Mouse (Mus musculus): ENCODE results near the gene Plekha8.
A peak's percentile ranks its signal among the peaks of the same experiment; 100 is the strongest.

The Plekha8 gene

GRCm38 (mm10) chr6:54594469-54595329 is at the start of gene Plekha8:
Plekha8 (plus strand) TSS chr6:54595111.
- peak; percentile 86 for ATAC-seq (ENCODE audit: low TSS enrichment)

- no peak for ATAC-seq (ENCODE audit: low TSS enrichment)
Measured at GRCm38 (mm10) chr6:54548314-54549019, 46.4 kb upstream of the Plekha8 start.

GRCm38 (mm10) chr6:54549311-54549710 is 45.6 kb upstream of the Plekha8 start:
- ATAC-seq (ENCODE audit: low TSS enrichment), result no peak

DNA sequence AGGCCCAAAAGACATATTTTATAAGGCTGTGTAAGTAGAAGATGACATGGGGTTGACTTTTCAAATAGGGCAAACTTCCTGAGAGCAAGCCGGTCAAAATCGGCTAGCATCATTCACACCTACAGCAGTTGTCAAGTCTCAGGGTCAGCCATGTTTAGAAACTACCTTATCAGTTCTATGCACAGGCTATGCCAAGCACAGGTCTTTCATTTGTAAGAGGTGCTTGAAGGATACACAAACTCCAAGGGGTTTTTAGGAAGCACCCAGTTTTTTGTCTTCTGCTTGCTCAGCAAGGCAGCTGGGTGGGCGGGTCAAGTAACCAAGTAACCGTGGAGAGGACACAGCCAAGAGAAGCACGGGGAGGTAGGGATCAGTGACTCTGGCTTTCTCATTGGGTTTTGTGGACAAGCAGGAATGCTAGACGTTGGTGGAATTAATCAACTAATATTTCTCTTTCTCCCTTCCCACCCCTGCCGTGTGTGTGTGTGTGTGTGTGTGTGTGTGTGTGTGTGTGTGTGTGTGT is 44.0 kb upstream of the Plekha8 start:
- no peak for ATAC-seq (ENCODE audit: low TSS enrichment)

DNA sequence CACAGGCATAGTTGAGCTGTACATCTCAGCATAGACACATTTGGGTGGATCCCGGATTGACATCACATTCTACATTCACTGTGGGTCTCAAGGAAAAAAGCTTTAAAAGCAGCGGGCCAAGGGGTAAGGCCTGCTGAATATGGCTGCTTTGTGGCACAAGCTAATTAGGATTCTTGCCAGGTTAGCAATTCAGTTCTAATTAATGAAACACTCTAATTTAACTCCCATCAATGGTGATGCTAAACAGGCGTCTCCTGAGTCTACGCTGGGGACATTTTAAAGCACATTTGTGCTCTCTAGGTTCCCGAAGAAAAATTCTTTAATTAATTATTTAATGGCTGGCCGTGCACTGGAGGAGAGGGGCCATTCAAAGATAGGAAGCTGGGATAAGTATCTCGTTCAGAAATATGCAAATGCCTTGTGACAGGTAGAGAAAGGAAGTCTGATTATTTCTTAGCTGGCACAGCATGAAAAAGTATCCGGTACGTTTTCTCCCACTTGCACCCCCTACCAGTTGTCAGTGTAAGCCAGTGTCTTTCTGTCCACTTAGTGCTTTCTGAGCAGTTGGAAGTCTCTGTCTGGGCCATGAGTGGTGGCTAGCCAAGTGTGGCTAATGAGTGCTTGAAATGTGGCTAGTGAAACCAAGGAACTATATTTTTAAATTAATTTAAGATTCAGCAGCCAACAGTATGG is 42.0 kb upstream of the Plekha8 start:
- ATAC-seq (ENCODE audit: low TSS enrichment), result no peak

DNA sequence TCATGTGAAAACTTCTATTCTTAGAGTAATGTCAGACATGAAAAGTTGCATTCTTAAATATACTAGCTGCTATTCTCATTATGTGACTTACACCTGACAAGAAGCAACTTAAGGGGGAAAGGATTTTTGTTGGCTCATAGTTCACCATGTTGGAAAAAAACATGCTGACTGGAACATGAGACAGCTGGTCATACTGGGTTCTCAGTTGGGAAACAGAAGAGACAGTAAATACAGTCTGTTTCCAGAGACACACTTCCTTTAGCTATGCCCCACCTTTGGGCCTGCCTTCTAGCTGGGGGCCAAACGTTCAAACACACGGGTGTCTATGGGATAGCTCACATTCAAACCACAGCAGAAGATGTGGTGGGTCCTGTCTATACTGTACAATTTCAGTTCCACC is 41.3 kb upstream of the Plekha8 start:
- no peak for ATAC-seq (ENCODE audit: low TSS enrichment)

DNA sequence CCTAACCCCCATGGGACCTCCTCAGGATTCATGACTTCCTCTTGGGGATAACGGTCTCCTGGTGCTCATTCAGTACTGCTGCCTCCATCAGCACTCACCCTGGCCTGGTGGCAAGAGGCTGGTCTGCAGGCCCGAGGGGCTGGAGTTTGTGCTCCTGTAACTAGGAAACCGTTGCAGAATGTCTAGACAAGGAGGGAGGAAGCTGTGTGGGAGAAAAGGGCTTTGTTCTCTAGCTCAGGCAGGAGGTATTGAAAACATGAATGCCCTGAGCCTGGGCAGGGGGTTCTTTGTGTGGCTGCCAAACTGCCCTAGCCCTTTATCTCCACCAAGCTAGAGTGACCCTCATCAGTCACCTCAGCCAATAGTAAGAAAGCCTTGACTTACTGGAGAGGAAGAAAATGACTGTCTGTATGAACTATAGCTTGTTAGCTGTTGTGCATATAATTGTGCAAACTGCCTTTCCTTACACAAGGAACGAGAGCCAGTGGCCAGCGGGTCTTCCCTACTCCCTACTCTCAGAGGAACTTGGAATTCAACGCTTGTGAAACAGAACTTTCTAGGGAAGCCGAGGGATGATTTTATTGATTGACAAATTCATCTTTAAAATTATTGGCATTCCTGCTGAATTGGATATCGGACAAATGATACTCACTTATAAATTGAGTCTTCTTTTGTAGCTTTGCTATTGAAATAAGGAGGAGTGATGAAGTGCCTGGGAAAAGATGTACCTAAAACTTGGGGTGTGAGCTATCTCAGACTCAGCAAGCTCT is 40.4 kb upstream of the Plekha8 start:
- no peak for ATAC-seq (ENCODE audit: low TSS enrichment)

GRCm38 (mm10) chr6:54555816-54556215 is 39.1 kb upstream of the Plekha8 start:
- ATAC-seq (ENCODE audit: low TSS enrichment), result no peak

DNA sequence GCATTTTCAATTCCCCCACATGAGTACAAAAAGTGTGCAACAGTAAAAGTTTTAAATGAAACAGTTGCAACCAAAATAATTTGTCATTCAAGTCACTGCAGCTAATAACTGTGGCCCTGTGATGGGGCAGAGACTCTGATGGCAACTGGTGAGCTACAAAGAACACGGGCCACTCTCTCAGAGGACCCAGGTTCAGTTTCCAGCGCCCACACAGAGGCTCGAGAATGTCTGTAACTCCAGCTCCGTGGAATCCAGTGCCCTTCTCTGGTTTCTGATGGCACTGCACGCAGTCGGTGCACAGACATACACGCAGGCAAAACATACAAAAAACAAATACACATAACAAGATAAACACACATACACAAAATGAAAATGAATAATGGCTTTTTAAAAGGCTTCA is 37.2 kb upstream of the Plekha8 start:
- no peak for ATAC-seq (ENCODE audit: low TSS enrichment)

DNA sequence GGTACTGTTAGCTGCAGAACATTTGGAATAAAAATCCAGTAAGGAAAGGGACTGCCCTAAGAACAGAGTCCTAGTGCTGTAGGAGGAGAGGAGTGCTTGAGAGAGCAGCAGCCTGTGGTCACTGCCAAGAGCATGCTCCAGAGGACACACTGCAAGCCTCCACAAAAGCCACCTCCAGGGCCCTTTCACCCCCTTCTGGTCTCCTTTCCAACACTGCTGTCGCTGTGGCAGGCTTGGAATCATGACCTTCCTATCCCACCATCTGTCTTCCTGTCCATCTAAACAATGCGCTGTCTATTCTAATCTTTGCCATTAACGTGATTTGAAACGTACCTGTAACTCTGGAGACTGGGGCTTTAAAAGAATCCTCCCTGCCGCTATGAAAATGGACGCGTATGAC is 36.4 kb upstream of the Plekha8 start:
- no peak for ATAC-seq (ENCODE audit: low TSS enrichment)

DNA sequence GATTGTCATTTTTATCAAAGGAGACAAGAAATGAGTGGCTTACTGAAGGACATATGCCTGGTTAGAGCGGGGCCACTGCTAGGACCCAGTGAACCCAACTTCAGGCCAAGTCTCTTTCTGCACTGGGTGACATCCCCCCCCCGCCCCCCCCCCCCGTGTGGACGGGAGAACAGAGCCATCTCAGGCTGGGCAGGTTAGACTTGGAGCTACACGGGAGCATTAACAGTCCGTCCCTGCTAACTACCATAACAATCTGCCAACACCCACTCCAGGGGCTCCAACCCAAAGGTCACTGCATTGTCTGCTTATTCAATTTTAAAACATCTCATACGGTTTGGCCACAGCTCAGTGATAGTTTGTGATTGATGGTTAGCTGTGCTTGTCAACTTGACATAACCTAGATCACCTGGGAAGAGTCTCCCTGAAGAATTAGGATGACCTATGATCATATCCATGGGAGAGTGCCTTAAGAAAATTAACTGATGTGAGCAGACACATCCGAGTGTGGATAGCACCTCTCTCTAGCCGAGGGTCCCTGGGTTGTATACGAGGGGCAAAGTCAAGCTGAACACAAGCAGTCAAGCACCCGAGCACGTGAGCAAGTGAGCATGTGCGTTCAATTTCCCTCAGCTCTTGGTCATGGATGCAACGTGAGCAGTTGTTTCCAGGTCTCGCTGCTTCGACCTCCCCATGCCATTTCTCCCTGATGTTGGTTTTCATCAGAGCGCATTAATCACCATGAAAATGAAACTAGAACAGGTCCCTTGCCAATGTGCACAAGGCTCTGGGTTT is 32.7 kb upstream of the Plekha8 start:
- no peak for ATAC-seq (ENCODE audit: low TSS enrichment)

- no peak for ATAC-seq (ENCODE audit: low TSS enrichment)
Measured at GRCm38 (mm10) chr6:54563561-54563960, 31.4 kb upstream of the Plekha8 start.

- ATAC-seq (ENCODE audit: low TSS enrichment), result peak; percentile 15; the same call in 1 of the 2 replicates
Measured at GRCm38 (mm10) chr6:54564506-54564991, 30.4 kb upstream of the Plekha8 start.

DNA sequence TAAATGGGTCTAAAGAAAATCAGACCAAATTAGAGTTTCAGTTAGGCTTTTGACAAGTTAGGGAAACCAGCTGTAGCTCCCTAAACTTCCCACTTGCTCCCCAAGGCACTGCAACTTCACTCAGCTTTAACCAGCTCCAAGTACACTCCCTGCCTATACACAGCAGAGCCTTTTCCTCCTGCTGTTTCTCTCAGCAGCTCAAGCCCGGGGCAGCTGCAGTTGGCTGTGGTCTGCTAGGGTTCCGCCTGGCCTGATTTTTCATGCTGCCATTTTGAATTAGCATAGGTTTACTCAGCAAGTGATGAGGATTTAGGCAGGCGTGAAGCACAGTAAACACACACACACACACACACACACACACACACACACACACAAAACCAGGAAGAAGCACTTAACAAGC is 29.9 kb upstream of the Plekha8 start:
- ATAC-seq (ENCODE audit: low TSS enrichment), result peak; percentile 17; the same call in 1 of the 2 replicates

DNA sequence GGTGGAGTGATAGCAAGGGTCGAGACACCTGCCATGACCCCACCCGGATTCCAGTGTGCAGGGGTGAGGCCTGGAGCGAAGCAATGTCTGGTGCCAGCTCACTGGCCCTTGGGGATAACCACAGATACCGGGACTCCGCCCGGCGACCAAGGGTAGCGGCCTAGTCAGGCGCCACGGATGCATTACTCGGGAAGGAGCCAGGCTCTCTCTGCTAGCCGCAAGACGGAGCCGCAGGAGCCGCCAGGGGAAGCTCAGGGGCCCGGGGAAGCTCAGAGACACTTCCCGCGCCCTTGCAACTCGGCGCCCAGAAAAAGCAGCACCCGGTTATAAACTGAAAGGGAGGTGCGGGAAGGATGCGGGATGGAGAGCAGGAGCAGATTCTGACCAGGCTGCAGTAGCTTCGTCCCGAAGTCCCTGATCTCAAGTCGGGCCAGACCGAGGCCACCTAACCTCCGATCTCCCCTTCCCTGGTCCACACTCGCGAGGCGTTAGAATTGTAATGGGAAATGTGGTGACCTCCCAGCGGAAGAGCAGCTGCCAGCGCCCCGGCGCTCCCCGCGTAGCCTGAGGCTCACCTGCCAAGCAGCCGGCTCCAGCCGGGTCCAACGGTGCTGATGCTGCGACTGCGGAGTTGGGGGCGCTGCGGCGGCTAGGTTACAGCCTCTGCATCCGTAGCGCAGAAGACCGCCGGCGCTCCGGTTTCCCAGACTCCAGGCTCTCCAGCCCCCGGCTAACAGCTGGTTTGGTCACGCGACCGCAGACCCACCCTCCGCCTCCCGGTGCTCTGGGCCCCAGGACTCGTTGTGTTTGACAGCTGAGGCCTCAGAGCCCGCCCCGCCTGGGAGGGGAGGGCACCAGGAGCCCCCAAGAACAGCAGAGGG is 29.0 kb upstream of the Plekha8 start, which contains the start of gene Scrn1:
TSS of gene Scrn1 (minus strand) at position 825 of the 881 bp plus-strand sequence.
- ATAC-seq (ENCODE audit: low TSS enrichment), result peak; percentile 69

- ATAC-seq (ENCODE audit: low TSS enrichment), result no peak
Measured at GRCm38 (mm10) chr6:54566546-54566919, 28.4 kb upstream of the Plekha8 start.

- peak; percentile 20; the same call in 1 of the 2 replicates for ATAC-seq (ENCODE audit: low TSS enrichment)
Measured at GRCm38 (mm10) chr6:54569776-54570175, 25.1 kb upstream of the Plekha8 start.

DNA sequence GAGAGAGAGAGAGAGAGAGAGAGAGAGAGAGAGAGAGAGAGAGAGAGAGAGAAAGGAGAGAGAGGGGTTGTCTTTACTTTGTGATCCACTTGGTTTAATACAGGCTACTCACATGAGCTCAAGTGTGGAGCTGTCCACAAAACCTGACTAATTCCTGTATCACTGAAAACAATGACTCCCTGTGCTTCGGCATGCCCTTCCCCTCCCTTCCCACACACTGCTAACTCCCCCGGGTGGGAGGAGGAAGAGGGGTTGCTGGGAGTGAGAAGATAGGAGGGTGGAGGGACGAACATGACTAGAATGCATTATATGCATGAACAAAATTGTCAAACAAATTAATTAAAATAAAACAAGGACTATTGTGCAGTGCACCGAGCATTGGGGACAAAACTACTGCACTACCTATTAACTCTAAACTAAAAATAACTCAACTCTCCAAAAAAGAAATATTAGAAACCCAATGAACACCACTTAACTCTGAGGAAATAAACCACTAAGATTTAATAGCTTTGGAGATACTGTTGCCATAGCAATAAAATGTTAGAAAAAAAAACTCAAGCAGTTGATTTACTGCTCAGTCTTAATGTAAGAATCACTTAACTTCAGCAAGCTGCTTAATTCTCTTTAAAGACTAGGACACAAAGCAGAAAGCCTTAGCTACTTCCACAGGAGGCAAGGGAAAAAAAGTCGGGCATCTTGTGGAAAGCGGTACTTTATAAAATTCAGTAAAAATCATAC is 21.5 kb upstream of the Plekha8 start:
- no peak for ATAC-seq (ENCODE audit: low TSS enrichment)

GRCm38 (mm10) chr6:54586175-54586574 is 8.7 kb upstream of the Plekha8 start:
- peak; percentile 81; the same call in 1 of the 2 replicates for ATAC-seq (ENCODE audit: low TSS enrichment)
